Mouse (Mus musculus) stomach, embryonic 15.5 days (tissue): Measurements from ENCODE around the gene Eif2s2. TPM values are rescaled to one million over a fixed set of nuclear protein-coding genes. Genes with fewer than 3 reads are reported as not detected.
A peak's percentile ranks its signal among the peaks of the same experiment; 100 is the strongest.
"Not testable (repeated sequence)": the region's sequence is repeated elsewhere in the genome, so short reads cannot be mapped to it uniquely, and the experiment has no call there.

ENCODE experiments used
- ATAC-seq: fragments of 200-750 bp; cut with Nextera tagmentation; 2 replicates; pipeline ENCODE4 v1.8.0; 2017; ENCODE audit warnings: low read depth, moderate number of reproducible peaks, moderate TSS enrichment; ENCODE audit not compliant: insufficient read depth, low FRiP score
- H3K27ac ChIP-seq: fragments of 300-500 bp; sonication (generic); 2 replicates; pipeline ENCODE4 v1.5.1; 2015; ENCODE audit warnings: mild to moderate bottlenecking, inconsistent platforms
- H3K27me3 ChIP-seq: fragments of 300-500 bp; sonication (generic); replicated peaks from 2 replicates; pipeline ENCODE4 v1.6.1; 2015; ENCODE audit warnings: inconsistent platforms
- H3K36me3 ChIP-seq: fragments of 300-500 bp; sonication (generic); 2 replicates; pipeline ENCODE4 v1.6.1; 2015; ENCODE audit warnings: inconsistent platforms
- H3K4me1 ChIP-seq: fragments of 300-500 bp; sonication (generic); 2 replicates; pipeline ENCODE4 v1.6.1; 2015; ENCODE audit warnings: inconsistent platforms
- H3K4me2 ChIP-seq: fragments of 300-500 bp; sonication (generic); 2 replicates; pipeline ENCODE4 v1.6.1; 2015; ENCODE audit warnings: mild to moderate bottlenecking, inconsistent platforms
- H3K4me3 ChIP-seq: fragments of 300-500 bp; sonication (generic); replicated peaks from 2 replicates; pipeline ENCODE4 v1.5.1; 2015; ENCODE audit warnings: inconsistent platforms
- H3K9ac ChIP-seq: fragments of 300-500 bp; sonication (generic); 2 replicates; pipeline ENCODE4 v1.6.1; 2015; ENCODE audit warnings: inconsistent platforms
- H3K9me3 ChIP-seq: fragments of 300-500 bp; sonication (generic); 2 replicates; pipeline ENCODE4 v1.6.1; 2016; ENCODE audit warnings: inconsistent platforms
- WGBS: fragments of 180-500 bp; shearing (Covaris S2); methylation state at CpG from one replicate; pipeline ENCODE4 v1.1.7; 2015; 5-methylcytosine and 5-hydroxymethylcytosine counted together
- polyA plus RNA-seq: library from polyadenylated mRNA; unstranded; fragments of >200 nt; fragmentation: Nextera tagmentation; extraction: Ambion mirVana; gene quantifications from 2 replicates; pipeline ENCODE4 v1.2.1, GENCODE M21; 2015

Eif2s2 gene
- polyA plus RNA-seq, 1 experiment from 2014 or later: 94.8 TPM

DNA sequence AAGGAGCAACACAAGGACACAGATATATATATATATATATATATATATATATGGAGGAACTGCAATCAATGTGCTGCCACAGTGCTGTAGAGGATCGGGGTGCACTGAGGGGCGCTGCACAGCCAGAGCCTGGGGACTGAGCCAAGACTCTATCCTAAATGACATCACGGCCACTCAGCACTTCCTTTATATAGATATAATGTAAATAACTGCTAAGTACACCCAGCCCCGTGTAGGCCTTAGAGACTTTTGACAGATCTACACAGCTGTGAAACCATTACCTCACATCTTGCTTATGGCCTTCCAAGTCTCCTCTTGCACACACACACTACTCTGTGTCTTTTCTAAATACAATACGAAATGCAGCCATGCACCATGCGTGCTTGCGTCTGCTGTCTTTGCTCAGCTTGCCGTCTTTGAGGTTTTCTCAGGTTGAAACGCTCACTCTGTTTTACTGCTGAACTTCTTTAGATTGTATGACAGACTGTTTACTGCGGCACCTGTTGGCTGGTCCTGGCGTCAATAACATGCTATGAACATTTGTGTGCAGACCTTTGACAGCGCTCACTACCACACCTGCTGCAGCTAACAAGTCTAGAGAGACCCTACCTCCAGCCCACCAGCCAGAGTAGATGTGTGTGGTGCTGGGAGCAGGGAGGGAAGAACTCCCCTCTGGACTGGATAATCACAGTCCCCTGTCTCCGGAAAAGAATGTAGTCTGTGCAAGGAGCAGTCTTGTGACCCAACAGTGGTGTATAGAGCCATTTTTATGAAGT, 25.3 kb upstream of the Eif2s2 start:
- H3K36me3 ChIP-seq: no peaks in the 10 kb centered on the region
- peak; percentile 50; the same call in 1 of the 2 replicates for ATAC-seq
- no peak overlapping the region for H3K4me2 ChIP-seq
- no peaks in the 10 kb centered on the region; the same call in 1 of the 2 replicates for H3K4me1 ChIP-seq
- H3K27me3 ChIP-seq: no peaks in the 10 kb centered on the region
- no peaks in the 10 kb centered on the region for H3K9me3 ChIP-seq
- H3K9ac ChIP-seq: no peak overlapping the region
- no peak overlapping the region for H3K27ac ChIP-seq
- no peak overlapping the region for H3K4me3 ChIP-seq
- WGBS: 49% methylated on average over 13 of the region's 13 CpGs

DNA sequence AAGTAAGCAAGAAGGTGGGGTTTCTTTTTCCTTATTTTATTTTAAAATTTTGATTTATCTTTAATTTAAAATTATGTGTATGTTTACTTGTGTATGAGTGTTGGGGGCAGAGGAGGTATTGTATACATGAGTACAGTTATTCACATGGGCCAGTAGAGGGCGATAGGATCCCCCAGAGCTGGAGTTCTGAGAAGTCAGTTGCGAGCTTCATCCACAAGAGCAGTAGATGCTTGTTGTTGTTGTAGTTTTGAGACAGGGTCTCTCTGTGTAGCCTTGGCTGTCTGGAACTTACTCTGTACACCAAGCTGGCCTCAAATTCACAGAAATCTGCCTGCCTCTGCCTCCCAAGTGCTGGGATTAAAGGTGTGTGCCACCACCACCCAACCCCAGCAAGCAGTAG, 23.8 kb upstream of the Eif2s2 start:
- Histone ChIP-seq H3K4me2 (no peak overlapping the region), H3K4me1 (no peaks in the 10 kb centered on the region; the same call in 1 of the 2 replicates), H3K27me3 (no peaks in the 10 kb centered on the region), H3K9ac (no peak overlapping the region), H3K27ac (no peak overlapping the region), H3K9me3 (no peaks in the 10 kb centered on the region), H3K36me3 (no peaks in the 10 kb centered on the region), H3K4me3 (no peak overlapping the region)
- WGBS: 22% methylated on average over 2 of the region's 2 CpGs
- no peak for ATAC-seq

DNA sequence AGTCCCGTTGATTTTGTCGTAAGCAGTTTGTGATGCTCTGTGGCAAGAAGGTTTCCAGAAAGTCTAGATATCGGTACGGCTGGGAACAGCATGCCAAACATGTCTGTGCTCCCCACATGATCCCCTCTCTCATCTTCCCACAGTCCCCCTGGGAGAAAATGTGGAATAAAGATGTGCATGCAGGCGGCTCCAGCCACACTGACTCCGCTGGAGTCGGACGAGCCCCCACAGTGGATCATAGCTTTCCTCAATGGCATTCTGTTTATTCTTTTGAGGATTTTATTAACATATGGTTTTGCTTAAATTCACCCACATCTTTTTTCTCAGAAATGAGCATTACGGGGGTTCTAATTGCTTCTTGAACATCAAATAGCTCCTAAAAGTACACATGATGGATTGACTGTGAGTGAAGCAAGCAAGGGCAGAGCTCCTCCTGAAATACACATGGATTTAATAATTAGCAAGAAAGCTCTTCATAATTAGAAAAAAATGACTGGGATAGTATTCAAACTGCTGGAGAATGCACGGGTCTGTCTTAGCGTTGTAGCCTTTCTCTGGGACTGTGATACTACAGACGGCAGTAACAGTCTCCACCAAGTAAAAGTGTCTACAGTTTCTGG, 23.3 kb upstream of the Eif2s2 start:
- H3K4me1 ChIP-seq: no peaks in the 10 kb centered on the region; the same call in 1 of the 2 replicates
- 65% methylated on average over 12 of the region's 12 CpGs for WGBS
- H3K27ac ChIP-seq: no peak overlapping the region
- no peaks in the 10 kb centered on the region for H3K9me3 ChIP-seq
- H3K9ac ChIP-seq: no peak overlapping the region
- no peak for ATAC-seq
- no peak overlapping the region for H3K4me2 ChIP-seq
- H3K27me3 ChIP-seq: no peaks in the 10 kb centered on the region
- H3K4me3 ChIP-seq: no peak overlapping the region
- H3K36me3 ChIP-seq: no peaks in the 10 kb centered on the region

DNA sequence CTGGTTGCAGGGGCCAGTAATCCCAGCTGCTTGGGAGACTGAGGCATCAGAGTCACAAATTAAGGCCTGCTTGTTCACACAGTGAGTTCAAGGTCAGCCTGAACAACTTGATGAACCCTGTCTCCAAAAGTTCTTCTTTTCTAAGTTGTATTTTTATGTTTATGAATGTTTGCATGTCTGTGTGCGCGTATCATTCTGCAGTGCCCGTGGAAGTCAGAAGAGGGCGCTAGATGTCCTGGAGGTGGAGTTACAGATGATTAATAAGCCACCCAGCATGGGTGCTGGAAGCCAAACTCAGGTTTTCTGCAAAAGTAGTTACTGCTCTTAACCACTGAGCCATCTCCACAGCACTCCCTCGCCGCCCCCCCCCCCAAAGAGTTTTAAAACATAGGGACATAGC, 17.1 kb upstream of the Eif2s2 start:
- 75% methylated on average over 6 of the region's 6 CpGs for WGBS
- no peaks in the 10 kb centered on the region for H3K9me3 ChIP-seq
- H3K27ac ChIP-seq: no peak overlapping the region
- no peak for ATAC-seq
- H3K9ac ChIP-seq: no peak overlapping the region
- H3K4me2 ChIP-seq: no peak overlapping the region
- no peak overlapping the region for H3K4me3 ChIP-seq
- no peaks in the 10 kb centered on the region for H3K4me1 ChIP-seq
- no peaks in the 10 kb centered on the region for H3K36me3 ChIP-seq
- no peaks in the 10 kb centered on the region for H3K27me3 ChIP-seq

DNA sequence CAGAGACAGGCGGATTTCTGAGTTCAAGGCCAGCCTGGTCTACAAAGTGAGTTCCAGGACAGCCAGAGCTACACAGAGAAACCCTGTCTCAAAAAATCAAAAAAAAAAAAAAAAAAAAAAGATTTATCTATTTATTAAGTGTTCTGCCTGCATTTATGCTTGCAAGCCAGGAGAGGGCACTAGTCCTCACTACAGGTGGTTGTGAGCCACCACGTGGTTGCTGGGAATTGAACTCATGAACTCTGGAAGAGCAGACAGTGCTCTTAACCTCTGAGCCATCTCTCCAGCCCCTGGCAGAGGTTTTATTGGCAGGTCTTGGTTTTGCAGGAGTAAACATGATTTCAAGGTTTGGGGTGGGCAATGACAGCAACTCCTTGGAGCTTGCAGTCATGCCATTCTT, 15.5 kb upstream of the Eif2s2 start:
- not testable (repeated sequence) for H3K4me3 ChIP-seq, H3K27ac ChIP-seq, H3K27me3 ChIP-seq, H3K9ac ChIP-seq, H3K4me1 ChIP-seq, ATAC-seq, H3K36me3 ChIP-seq, H3K9me3 ChIP-seq, H3K4me2 ChIP-seq
- 52% methylated on average over 2 of the region's 2 CpGs for WGBS

DNA sequence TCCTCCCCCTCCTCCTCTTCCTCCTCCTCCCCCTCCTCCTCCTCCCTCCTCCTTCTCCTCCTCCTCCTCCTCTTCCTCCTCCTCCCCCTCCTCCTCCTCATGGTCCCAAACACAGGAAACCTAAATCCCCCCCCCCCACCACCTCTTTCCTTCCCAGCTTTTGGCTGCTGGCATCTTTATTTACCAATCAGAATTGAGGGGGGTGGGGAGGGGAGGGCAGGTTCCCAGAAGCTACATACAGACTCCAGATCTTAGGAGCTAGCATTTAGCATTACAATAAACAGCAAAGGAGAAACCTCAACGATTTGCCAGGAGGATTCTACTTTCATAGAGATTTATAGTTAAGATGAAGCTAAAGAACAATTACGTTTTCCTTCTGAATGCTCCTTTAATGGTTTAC, 13.1 kb upstream of the Eif2s2 start:
- Histone ChIP-seq H3K4me2 (no peak overlapping the region), H3K36me3 (no peaks in the 10 kb centered on the region), H3K4me1 (no peaks in the 10 kb centered on the region), H3K9me3 (no peaks in the 10 kb centered on the region), H3K27me3 (no peaks in the 10 kb centered on the region), H3K9ac (no peak overlapping the region), H3K27ac (no peak overlapping the region), H3K4me3 (no peak overlapping the region)
- WGBS: 49% methylated on average over 2 of the region's 2 CpGs
- ATAC-seq: no peak

DNA sequence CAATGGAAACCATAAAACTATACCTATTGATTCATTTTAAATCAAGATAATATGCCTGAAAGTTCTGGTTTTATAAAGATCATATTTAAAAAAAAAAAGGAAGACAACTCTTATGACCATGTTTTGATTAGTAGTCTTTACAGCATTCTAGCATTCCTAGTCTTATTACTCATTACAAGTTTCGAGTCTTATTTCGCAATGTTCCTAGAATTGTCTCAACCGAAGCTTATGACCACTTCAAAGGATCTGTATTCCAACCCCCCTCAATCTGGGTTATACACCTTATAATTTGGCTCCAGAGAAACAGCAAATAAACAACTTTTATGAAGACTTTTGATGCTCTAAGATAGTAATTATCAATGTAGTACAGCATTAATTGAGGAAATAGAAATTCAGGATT, 9.4 kb upstream of the Eif2s2 start:
- H3K36me3 ChIP-seq: no peaks in the 10 kb centered on the region
- no peaks in the 10 kb centered on the region for H3K9me3 ChIP-seq
- no peak overlapping the region for H3K9ac ChIP-seq
- ATAC-seq: no peak
- no peak overlapping the region for H3K4me3 ChIP-seq
- no peak overlapping the region for H3K4me2 ChIP-seq
- H3K27ac ChIP-seq: no peak overlapping the region
- H3K4me1 ChIP-seq: no peaks in the 10 kb centered on the region
- WGBS: 86% methylated on average over 3 of the region's 3 CpGs
- no peaks in the 10 kb centered on the region for H3K27me3 ChIP-seq

DNA sequence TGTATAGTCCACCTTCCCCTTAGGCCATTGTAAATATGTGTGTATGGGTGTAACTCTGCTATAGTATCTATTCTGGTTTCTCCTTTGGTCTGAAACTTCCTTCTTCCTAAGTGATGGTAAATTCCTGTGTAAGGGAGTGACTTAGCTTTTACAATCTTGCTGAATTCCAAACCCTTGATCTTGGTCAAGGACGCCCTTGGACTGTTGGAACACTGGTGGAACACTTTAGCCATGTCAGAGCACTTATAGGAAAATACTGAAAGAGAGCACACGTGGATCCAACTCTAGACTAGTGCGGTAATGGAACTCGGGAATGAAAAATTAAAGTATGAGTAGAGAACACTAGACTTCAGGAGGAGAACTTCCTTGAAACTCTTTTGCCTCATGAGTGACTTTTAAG, 6.7 kb upstream of the Eif2s2 start:
- H3K27ac ChIP-seq, H3K9me3 ChIP-seq, ATAC-seq, H3K4me2 ChIP-seq, H3K4me3 ChIP-seq, H3K9ac ChIP-seq, H3K27me3 ChIP-seq, H3K4me1 ChIP-seq, H3K36me3 ChIP-seq: not testable (repeated sequence)
- WGBS: 81% methylated on average over 4 of the region's 4 CpGs

DNA sequence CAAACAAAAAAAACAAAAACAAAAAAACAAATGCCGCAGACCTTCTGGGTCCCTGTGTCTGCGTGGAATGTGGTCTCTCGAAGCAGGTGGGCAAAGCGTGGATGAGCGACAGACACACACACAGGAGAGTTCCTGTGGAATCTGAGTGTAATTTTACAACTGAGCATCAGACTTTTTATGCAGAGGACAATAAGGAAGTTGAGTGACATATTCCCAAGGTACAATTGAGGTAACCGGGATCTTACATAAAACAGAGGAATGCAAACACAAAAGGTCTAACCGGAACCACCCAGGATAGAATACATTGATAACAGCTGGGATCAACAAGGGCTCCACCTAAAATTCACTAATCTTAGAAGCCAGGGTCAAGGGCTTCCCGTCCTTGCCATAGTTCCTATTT, 6.3 kb upstream of the Eif2s2 start:
- not testable (repeated sequence) for H3K4me2 ChIP-seq, H3K27me3 ChIP-seq, H3K36me3 ChIP-seq, H3K9me3 ChIP-seq, H3K4me3 ChIP-seq, ATAC-seq, H3K27ac ChIP-seq, H3K9ac ChIP-seq, H3K4me1 ChIP-seq
- WGBS: 79% methylated on average over 8 of the region's 8 CpGs

DNA sequence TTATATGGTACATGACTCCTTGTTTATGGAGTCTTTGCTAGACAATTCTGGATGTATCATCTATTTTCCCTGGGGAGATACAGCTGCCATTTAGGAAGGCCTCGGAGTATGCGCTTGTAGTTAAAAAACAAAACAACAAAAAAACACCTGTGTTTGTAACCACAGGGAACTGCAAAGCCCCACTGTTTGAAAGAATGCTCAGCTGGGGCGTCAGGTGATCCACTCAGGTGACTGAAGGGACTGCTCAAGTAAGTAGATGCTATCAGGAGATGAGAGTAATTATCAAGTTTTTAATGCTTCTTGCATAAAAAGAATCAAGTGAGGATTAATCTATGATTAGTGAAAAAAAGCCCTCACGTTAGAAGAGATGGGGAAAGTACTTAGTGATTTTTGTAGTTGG, 813 bp upstream of the Eif2s2 start:
- peaks cover 3% of the 10 kb centered on the region; the same call in 1 of the 2 replicates for H3K4me1 ChIP-seq
- no peak for ATAC-seq
- no peak overlapping the region for H3K27ac ChIP-seq
- H3K4me2 ChIP-seq: peak overlapping the region; percentile 70; the same call in 1 of the 2 replicates
- no peaks in the 10 kb centered on the region for H3K9me3 ChIP-seq
- H3K9ac ChIP-seq: no peak overlapping the region
- H3K36me3 ChIP-seq: no peaks in the 10 kb centered on the region
- 61% methylated on average over 4 of the region's 4 CpGs for WGBS
- H3K4me3 ChIP-seq: no peak overlapping the region
- H3K27me3 ChIP-seq: no peaks in the 10 kb centered on the region

DNA sequence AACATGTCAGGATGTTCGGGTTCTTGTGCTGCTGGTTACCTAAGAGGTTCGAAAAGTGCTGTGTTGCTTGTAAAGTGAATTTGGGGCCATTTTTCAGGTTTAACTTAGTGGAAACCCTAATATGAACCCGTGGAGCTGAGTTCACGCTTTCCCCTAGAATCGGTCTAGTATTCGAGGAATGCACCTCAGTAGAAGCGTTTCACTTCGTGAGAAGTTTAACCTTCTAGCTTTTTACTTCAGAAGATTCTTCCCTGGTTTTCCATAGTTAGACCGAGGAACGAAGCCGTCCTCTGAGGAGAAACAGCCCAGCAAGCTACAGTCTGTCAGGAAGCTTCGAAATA, 280 bp upstream of the Eif2s2 start:
- H3K27ac ChIP-seq: no peak overlapping the region
- peak overlapping the region; percentile 70 for H3K4me2 ChIP-seq
- H3K36me3 ChIP-seq: peaks cover under 1% of the 10 kb centered on the region; the same call in 1 of the 2 replicates
- no peaks in the 10 kb centered on the region for H3K9me3 ChIP-seq
- WGBS: 7% methylated on average over 12 of the region's 12 CpGs
- H3K4me3 ChIP-seq: peak overlapping the region; percentile 76
- H3K9ac ChIP-seq: peak overlapping the region; percentile 25; the same call in 1 of the 2 replicates
- H3K27me3 ChIP-seq: no peaks in the 10 kb centered on the region
- ATAC-seq: no peak
- H3K4me1 ChIP-seq: peaks cover 3% of the 10 kb centered on the region; the same call in 1 of the 2 replicates

DNA sequence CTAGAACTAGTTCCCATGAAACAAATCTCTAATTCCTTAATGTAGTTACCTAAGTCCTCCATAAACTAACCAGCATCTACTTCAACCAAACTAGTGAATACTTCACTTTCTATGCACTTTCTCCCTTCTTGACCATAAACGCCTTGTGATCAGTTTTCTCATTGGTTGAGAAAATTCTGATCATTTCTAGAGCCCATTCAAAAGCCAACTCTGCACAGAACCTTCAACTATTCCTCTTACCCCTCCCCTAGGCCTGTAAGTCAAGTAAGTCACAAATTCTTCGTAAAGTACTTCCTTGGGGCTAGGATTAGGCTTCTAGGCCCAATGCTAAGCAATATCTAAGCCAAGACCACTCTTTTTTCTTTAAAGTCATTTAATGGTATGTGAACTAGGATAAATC, 1.1 kb downstream of the Eif2s2 start:
- peaks cover 9% of the 10 kb centered on the region for H3K36me3 ChIP-seq
- 10% methylated on average over 2 of the region's 2 CpGs for WGBS
- ATAC-seq: no peak
- H3K4me2 ChIP-seq: peak overlapping the region; percentile 74
- H3K4me3 ChIP-seq: peak overlapping the region; percentile 76
- no peaks in the 10 kb centered on the region for H3K27me3 ChIP-seq
- no peaks in the 10 kb centered on the region for H3K9me3 ChIP-seq
- peak overlapping the region; percentile 80; the same call in 1 of the 2 replicates for H3K27ac ChIP-seq
- H3K4me1 ChIP-seq: peaks cover 3% of the 10 kb centered on the region; the same call in 1 of the 2 replicates
- H3K9ac ChIP-seq: peak overlapping the region; percentile 86; the same call in 1 of the 2 replicates
